Mouse (Mus musculus): ENCODE results near the gene Adk. TPM values are rescaled to one million over a fixed set of nuclear protein-coding genes. Genes with fewer than 3 reads are reported as not detected.

The Adk gene
- polyA plus RNA-seq, 1 experiment = 54.0 TPM

- Histone ChIP-seq H3K4me3 (replicated peaks; ENCODE audit: extremely low read depth, low read depth, low read length) (no peak overlapping the region), H3K4me1 (ENCODE audit: control insufficient read depth, insufficient read depth, low read length) (no peaks in the 10 kb centered on the region)
- no peak for TF ChIP-seq POLR2A (IDR thresholded peaks at IDR 0.05; ENCODE audit: borderline replicate concordance, extremely low read depth, low read depth, low read length)
- no peak for TF ChIP-seq CTCF (IDR thresholded peaks at IDR 0.05; ENCODE audit: insufficient read depth, low read length)
- no peak for DNase-seq
- WGBS = 72% methylated on average over 8 of the region's 8 CpGs
These were observed 350.4 kb downstream of the Adk start for GRCm38 (mm10) chr14:21402621-21403405.

- no peak for DNase-seq
- WGBS = 87% methylated on average over 5 of the region's 5 CpGs
- Histone ChIP-seq H3K4me1 (ENCODE audit: control insufficient read depth, insufficient read depth, low read length) (no peaks in the 10 kb centered on the region), H3K4me3 (replicated peaks; ENCODE audit: extremely low read depth, low read depth, low read length) (no peak overlapping the region)
- TF ChIP-seq POLR2A (IDR thresholded peaks at IDR 0.05; ENCODE audit: borderline replicate concordance, extremely low read depth, low read depth, low read length) (no peak), CTCF (IDR thresholded peaks at IDR 0.05; ENCODE audit: insufficient read depth, low read length) (no peak)
These were observed 354.6 kb downstream of the Adk start for GRCm38 (mm10) chr14:21406946-21407345.

GRCm38 (mm10) chr14:21408846-21409245 is 356.5 kb downstream of the Adk start:
- TF ChIP-seq CTCF (IDR thresholded peaks at IDR 0.05; ENCODE audit: insufficient read depth, low read length) (no peak), POLR2A (IDR thresholded peaks at IDR 0.05; ENCODE audit: borderline replicate concordance, extremely low read depth, low read depth, low read length) (no peak)
- DNase-seq = no peak
- WGBS = 87% methylated on average over 4 of the region's 4 CpGs

GRCm38 (mm10) chr14:21410769-21411477 is 358.5 kb downstream of the Adk start:
- no peaks in the 10 kb centered on the region for H3K4me1 ChIP-seq (ENCODE audit: control insufficient read depth, insufficient read depth, low read length)
- no peak overlapping the region for H3K4me3 ChIP-seq (replicated peaks; ENCODE audit: extremely low read depth, low read depth, low read length)
- 71% methylated on average over 7 of the region's 7 CpGs for WGBS
- no peak for DNase-seq
- no peak for TF ChIP-seq CTCF (IDR thresholded peaks at IDR 0.05; ENCODE audit: insufficient read depth, low read length)
- no peak for TF ChIP-seq POLR2A (IDR thresholded peaks at IDR 0.05; ENCODE audit: borderline replicate concordance, extremely low read depth, low read depth, low read length)

More at GRCm38 (mm10) chr14:21408846-21409245, 356.5 kb downstream of the Adk start:
- Histone ChIP-seq H3K4me1 (ENCODE audit: control insufficient read depth, insufficient read depth, low read length) (no peaks in the 10 kb centered on the region), H3K4me3 (replicated peaks; ENCODE audit: extremely low read depth, low read depth, low read length) (no peak overlapping the region)

- no peak for TF ChIP-seq POLR2A (IDR thresholded peaks at IDR 0.05; ENCODE audit: borderline replicate concordance, extremely low read depth, low read depth, low read length)
- WGBS = 88% methylated on average over 6 of the region's 6 CpGs
These were observed 359.1 kb downstream of the Adk start for GRCm38 (mm10) chr14:21411524-21411923.

GRCm38 (mm10) chr14:21418332-21418731 is 366.0 kb downstream of the Adk start:
- WGBS = 77% methylated on average over 7 of the region's 7 CpGs

More at GRCm38 (mm10) chr14:21411524-21411923, 359.1 kb downstream of the Adk start:
- no peak overlapping the region for H3K4me3 ChIP-seq (replicated peaks; ENCODE audit: extremely low read depth, low read depth, low read length)
- no peak for DNase-seq
- H3K4me1 ChIP-seq (ENCODE audit: control insufficient read depth, insufficient read depth, low read length) = no peaks in the 10 kb centered on the region

GRCm38 (mm10) chr14:21427369-21427768 is 375.0 kb downstream of the Adk start:
- no peaks in the 10 kb centered on the region for H3K4me1 ChIP-seq (ENCODE audit: control insufficient read depth, insufficient read depth, low read length)
- no peak overlapping the region for H3K4me3 ChIP-seq (replicated peaks; ENCODE audit: extremely low read depth, low read depth, low read length)
- TF ChIP-seq POLR2A (IDR thresholded peaks at IDR 0.05; ENCODE audit: borderline replicate concordance, extremely low read depth, low read depth, low read length) = no peak
- TF ChIP-seq CTCF (IDR thresholded peaks at IDR 0.05; ENCODE audit: insufficient read depth, low read length) = no peak
- WGBS = 83% methylated on average over 7 of the region's 7 CpGs
- DNase-seq = no peak

More at GRCm38 (mm10) chr14:21418332-21418731, 366.0 kb downstream of the Adk start:
- no peak for DNase-seq
- no peak overlapping the region for H3K4me3 ChIP-seq (replicated peaks; ENCODE audit: extremely low read depth, low read depth, low read length)
- no peak for TF ChIP-seq CTCF (IDR thresholded peaks at IDR 0.05; ENCODE audit: insufficient read depth, low read length)
- TF ChIP-seq POLR2A (IDR thresholded peaks at IDR 0.05; ENCODE audit: borderline replicate concordance, extremely low read depth, low read depth, low read length) = no peak
- H3K4me1 ChIP-seq (ENCODE audit: control insufficient read depth, insufficient read depth, low read length) = no peaks in the 10 kb centered on the region

GRCm38 (mm10) chr14:21433415-21433814 is 381.0 kb downstream of the Adk start:
- TF ChIP-seq POLR2A (IDR thresholded peaks at IDR 0.05; ENCODE audit: borderline replicate concordance, extremely low read depth, low read depth, low read length) = no peak
- no peak for TF ChIP-seq CTCF (IDR thresholded peaks at IDR 0.05; ENCODE audit: insufficient read depth, low read length)
- H3K4me1 ChIP-seq (ENCODE audit: control insufficient read depth, insufficient read depth, low read length) = no peaks in the 10 kb centered on the region
- H3K4me3 ChIP-seq (replicated peaks; ENCODE audit: extremely low read depth, low read depth, low read length) = no peak overlapping the region
- DNase-seq = no peak
- 68% methylated on average over 4 of the region's 4 CpGs for WGBS

GRCm38 (mm10) chr14:21433995-21434394 is 381.6 kb downstream of the Adk start:
- no peak for DNase-seq
- 75% methylated on average over 5 of the region's 5 CpGs for WGBS
- Histone ChIP-seq H3K4me1 (ENCODE audit: control insufficient read depth, insufficient read depth, low read length) (no peaks in the 10 kb centered on the region), H3K4me3 (replicated peaks; ENCODE audit: extremely low read depth, low read depth, low read length) (no peak overlapping the region)
- TF ChIP-seq POLR2A (IDR thresholded peaks at IDR 0.05; ENCODE audit: borderline replicate concordance, extremely low read depth, low read depth, low read length) = no peak
- no peak for TF ChIP-seq CTCF (IDR thresholded peaks at IDR 0.05; ENCODE audit: insufficient read depth, low read length)

Measured in lung, adult 2 months (tissue).